Mouse (Mus musculus): ENCODE results near the gene Sobp. TPM values are rescaled to one million over a fixed set of nuclear protein-coding genes. Genes with fewer than 3 reads are reported as not detected.

Gene Sobp
- total RNA-seq, 2 experiments from 2014 or later = 29.2 to 34.5 TPM

DNA sequence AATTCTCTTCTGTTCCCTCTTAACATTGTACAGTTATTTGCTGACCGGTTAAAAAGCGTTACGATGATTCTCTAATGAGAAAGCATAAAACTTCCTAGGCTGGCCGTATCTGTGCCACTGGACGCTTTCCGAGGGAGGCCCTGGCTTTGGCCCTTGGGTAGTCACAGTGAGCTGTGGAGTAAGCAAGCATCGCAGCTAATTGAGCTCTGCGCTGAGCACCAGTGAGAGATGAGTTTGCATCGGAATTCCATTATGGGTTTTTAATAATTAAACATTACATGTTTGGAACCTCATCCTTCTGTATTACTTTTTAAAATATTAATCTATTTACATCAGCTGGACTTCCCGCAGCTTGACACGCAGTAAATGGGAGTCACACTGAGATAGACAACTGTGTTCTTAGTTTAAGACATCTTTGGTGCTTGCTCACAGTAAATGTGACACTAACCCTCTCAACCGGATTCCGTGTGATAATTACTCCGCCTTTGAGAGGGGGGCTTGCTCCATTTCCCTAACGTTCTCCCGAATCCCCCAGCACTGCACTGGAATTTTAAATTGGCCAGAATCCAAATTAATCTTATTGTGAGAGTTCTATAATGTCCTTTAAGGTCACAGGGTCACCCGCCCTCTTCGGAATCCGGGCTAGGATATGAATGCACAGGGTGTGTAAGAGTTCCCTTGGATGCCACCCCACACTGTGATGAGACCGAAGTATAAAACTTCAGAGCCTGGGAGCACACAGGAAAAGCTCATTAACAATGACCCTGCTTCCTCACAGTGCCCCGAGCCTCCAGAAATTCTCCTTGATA, 137.5 kb downstream of the Sobp start:
- peak; percentile 40 for DNase-seq
- intact Hi-C loops (cut with DNase I) = loop anchor here (5.0 kb wide), 1 partner anchor 135 kb away; the partner anchor contains the start of genes 9030612E09Rik and Sobp
- no peak for TF ChIP-seq CTCF (IDR thresholded peaks at IDR 0.05)
- no peak overlapping the region for H3K4me3 ChIP-seq
- H3K27ac ChIP-seq = peak overlapping the region; percentile 86

DNA sequence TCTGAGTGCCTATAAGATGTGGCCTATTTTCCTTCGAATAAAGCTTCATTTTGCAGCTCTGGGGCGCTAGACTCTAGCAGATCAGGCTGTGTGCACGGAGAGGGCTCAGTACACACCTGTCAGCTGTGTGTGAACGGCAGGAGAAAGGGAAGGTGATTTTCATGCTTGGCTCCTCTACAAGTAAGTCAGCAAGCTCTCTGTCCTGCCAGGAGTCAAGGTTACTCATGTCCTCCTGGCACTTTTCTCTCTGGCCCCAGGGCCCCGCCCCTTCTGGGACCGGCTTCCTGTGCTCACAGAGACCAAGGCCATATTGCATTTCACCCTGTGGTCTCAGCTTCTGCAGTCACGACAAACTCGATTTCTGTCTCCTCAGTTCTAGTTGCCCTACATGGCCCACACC, 138.8 kb downstream of the Sobp start:
- 0 out of 2 replicates have a peak, but pooled peaks have one; percentile 6 for TF ChIP-seq CTCF (IDR thresholded peaks at IDR 0.05)
- Histone ChIP-seq H3K4me3 (peak overlapping the region; percentile 32), H3K27ac (peak overlapping the region; percentile 86)
- peak; percentile 89 for DNase-seq
- intact Hi-C loops (cut with DNase I) = loop anchor here (2.0 to 5.0 kb wide), 2 partner anchors 47 to 137 kb away; partner anchors contain the start of genes 9030612E09Rik and Sobp

DNA sequence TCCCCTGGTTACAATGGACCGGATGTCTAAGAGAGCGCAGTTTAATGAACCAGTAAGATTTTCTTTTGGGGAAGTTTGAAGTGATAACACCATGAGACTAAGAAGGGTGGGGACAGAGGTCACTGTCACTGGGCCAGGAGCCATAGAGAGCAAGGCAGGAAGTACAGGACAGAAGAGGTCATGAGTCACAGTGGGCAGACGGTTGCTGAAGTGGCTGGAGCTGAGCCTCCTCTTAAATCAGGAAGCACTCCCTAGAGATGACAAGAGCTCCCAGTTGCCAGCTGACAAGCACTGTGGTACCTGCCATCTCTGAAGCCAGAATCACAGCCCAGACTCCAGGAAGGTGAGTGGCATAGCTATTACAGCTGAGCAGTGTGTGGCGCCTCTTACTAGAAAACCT, 139.5 kb downstream of the Sobp start:
- intact Hi-C loops (cut with DNase I) = loop anchor here (2.0 to 5.0 kb wide), 2 partner anchors 46 to 137 kb away; partner anchors contain the start of genes 9030612E09Rik and Sobp
- peak; percentile 62 for DNase-seq
- no peak for TF ChIP-seq CTCF (IDR thresholded peaks at IDR 0.05)
- Histone ChIP-seq H3K27ac (peak overlapping the region; percentile 86), H3K4me3 (no peak overlapping the region)

DNA sequence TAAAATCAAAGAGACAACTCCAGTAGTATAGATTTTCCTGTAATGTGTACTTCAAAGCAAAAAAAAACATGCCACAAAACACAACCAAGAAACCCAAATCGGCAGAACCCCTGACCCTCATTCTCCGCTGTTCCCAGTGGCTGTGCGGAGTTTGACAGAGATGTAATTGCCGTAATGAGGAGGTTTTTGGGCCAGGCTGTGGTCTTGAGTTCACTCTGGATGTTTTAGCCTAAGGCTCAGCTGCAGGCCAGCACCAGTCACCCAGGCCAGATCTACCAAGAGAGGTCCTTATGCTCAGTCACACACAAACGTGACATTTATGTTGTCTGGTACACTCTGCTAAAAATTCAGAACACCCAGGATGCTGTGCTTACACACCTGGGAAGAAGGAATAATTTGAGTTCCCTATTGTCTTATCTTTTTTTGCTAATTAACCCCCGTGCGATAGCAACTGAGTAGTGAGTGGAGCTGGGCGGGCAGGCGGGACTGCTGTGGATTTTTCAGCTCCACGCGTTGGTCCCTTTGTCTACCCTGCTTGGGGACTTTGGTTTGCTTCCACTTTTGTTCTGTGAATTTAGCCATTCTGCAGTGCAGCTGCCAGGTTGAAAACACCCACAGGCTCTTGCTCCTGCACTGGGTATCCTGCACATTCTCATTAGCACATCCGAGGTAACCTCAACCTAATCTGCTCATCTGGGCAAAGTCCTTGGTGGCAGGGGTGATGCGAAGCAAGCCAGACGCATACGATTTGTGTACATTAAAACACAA, 140.7 kb downstream of the Sobp start:
- H3K27ac ChIP-seq = no peak overlapping the region
- H3K4me3 ChIP-seq = no peak overlapping the region
- intact Hi-C loops (cut with DNase I) = loop anchor here (2.0 kb wide), 1 partner anchor 45 kb away; no protein-coding TSS in a partner anchor
- TF ChIP-seq CTCF (IDR thresholded peaks at IDR 0.05) = no peak
- DNase-seq = no peak

DNA sequence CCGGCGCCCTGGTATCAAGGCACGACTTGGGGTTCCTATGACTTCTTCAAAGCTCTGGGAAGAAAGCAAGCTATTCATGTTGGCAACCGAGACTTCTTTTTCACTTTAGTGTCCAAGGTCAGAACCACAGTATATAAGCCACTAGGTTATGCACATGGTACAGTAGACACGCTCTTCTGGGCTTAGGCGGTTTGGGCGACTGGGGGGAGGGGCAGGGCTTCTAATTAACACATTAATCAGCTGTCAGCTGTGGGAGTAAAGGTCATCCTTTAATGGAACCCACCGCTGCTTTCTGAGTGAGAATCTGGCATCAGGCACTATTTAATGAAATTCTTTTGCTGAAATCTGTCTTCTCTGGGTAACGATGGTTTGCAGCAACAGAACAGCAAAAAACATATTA, 147.3 kb downstream of the Sobp start:
- intact Hi-C loops (cut with DNase I) = no loop called here
- TF ChIP-seq CTCF (IDR thresholded peaks at IDR 0.05) = no peak
- no peak for DNase-seq
- Histone ChIP-seq H3K27ac (no peak overlapping the region), H3K4me3 (no peak overlapping the region)

DNA sequence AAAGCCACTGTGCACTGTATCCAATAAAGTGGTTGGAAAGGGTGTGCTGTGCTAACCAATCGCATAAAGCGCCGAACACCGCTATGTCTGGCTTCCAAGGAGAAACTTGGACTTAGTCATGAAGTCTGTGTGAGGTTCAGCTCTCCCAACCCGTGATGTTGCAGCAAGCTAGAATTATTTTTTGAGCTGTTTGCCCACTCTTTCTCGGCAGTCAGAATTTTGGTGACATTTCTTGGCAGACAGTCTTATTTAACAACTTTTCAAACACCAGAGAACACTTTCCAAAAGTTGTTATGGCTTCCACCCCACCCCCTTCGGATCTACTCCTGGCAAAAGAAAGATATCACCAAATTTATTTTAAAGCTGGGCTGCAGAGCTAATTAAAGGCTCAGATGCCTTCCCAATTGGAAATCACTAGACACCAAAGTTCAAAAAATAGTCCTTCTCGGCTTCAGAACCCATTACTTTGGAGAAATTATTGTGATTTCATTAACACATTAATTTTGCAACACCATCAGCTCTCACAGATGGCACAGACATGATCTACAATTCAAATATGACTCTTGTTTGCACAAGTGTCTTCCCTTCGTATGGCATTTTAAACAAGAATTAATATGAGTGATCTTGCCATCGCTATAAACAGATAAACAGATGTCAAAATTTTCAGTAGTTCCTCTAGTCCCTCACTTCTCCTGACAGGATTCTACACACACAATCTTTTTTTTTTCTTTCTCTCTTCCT, 150.7 kb downstream of the Sobp start:
- Histone ChIP-seq H3K4me3 (no peak overlapping the region), H3K27ac (0 out of 2 replicates have a peak overlapping the region, but pooled peaks have one; percentile 2)
- no peak for TF ChIP-seq CTCF (IDR thresholded peaks at IDR 0.05)
- no peak for DNase-seq
- intact Hi-C loops (cut with DNase I) = no loop called here

DNA sequence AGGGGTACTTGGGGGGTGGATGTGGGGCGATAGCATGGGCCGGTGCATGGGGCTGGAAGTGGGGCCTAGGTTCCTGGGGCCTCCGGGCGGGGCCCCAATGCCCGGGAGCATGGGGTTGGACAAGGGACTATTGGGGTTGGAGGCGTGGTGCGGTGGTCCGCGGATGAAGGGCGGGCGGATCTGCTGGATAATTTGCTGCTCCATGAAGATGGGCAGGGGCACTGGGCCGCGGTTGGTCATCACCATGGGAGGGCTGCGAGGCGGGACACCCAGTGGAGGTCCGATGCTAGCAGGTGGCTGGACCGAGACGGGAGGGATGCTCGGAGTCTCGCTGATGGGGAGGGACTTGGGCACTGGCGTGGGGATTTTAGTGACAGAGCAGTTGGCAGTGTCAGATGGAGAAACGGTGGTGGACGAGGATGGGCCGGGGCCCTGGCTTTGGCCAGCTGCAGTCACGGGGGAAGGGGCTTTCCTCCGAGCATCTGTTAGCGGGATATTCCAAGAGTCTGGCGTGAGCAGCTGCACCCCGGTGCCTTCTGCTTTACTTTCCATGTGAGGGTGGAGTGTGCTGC, 152.1 kb downstream of the Sobp start:
- intact Hi-C loops (cut with DNase I) = no loop called here
- peak overlapping the region; percentile 73 for H3K4me3 ChIP-seq
- no peak for DNase-seq
- H3K27ac ChIP-seq = no peak overlapping the region
- no peak for TF ChIP-seq CTCF (IDR thresholded peaks at IDR 0.05)

DNA sequence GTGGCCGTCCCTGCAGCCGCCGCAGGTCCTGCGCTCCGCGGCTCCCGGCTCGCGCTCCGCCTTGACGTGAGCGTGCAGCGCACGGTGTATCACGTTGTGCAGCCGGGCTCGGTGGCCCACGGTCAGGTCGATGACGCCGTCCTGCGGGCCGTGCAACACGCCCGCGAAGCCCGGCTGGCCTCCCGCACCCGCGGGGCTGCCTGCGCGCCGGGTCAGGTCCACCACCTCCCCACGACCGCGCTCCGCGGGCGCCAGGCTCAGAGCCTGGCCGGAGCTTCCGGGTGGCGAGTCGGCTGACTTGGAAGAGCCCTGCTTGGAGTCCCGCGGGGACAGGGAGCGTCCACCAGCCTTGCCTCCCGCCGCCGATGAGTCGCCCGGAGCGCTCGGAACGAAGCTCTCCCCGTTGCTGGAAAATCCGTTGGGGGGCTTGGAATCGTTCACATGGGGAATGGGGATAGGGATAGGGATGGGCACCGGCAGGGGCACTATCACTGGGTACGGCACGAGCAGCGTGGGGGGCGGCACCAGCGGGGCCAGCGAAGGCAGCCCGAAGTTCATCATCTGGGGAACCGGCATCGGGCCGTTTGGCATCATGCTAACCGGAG, 152.7 kb downstream of the Sobp start:
- Histone ChIP-seq H3K4me3 (peak overlapping the region; percentile 73), H3K27ac (0 out of 2 replicates have a peak overlapping the region, but pooled peaks have one; percentile 25)
- DNase-seq = peak; percentile 64
- intact Hi-C loops (cut with DNase I) = no loop called here
- no peak for TF ChIP-seq CTCF (IDR thresholded peaks at IDR 0.05)

DNA sequence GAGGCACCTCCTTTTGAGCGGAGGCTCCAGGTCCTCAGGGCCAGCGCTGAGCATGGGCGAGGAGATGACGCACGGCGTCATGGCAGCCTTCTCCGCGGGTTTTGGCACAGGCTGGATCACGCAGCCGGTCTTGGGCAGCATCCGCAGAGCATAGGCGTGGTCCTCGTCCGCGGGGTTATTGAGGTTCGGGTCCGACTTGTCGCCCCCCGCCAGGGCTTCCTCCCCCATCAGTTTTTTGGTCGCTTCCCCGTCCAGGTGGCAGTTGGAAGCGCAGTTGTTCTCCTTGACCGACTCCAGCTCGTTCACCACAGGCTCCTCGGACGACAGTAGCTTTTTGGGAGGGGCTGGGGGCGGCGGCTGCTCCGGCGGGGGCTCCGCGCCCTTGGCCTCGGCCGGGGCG, 153.3 kb downstream of the Sobp start:
- Histone ChIP-seq H3K4me3 (peak overlapping the region; percentile 73), H3K27ac (no peak overlapping the region)
- intact Hi-C loops (cut with DNase I) = no loop called here
- no peak for DNase-seq
- TF ChIP-seq CTCF (IDR thresholded peaks at IDR 0.05) = no peak

DNA sequence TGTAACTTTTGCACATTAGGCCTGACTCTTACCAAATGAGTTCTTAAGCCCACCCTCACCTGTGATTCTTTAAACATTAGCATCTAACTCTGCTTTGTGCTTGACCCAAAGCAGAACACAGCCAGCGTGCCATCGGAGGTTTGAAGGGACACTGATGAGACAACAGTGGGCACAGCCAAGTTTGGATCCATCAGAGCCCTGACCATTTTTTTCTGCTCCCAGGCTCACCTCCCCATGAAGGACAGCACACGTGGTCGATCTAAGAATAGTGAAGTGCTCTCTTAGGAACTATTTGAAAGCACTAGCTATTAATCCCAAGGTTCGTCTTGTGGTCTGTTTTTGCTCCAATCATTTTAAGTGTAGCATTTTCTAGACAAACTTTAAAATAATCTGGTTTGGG, 159.5 kb downstream of the Sobp start:
- H3K4me3 ChIP-seq = no peak overlapping the region
- no peak for DNase-seq
- H3K27ac ChIP-seq = peak overlapping the region; percentile 55
- intact Hi-C loops (cut with DNase I) = no loop called here
- no peak for TF ChIP-seq CTCF (IDR thresholded peaks at IDR 0.05)

DNA sequence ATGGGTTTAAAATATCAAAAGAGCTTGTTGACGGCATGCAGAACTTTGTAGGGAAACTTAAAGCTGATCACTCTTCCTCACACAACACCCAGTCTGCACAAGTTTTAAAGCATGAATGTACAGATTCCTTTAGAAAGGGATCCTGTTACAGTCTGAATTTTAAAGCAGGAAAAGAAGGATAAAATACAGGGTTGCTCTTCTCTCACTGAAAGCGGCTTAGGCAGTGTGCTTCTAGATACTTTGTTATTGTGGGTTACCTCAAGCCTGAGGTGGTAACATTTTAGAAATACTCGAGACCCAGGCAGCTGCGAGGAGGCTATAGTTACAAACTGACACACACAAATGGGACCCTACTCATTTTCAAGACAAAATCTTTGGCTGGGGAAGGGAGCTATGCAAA, 160.0 kb downstream of the Sobp start:
- no peak for TF ChIP-seq CTCF (IDR thresholded peaks at IDR 0.05)
- no peak for DNase-seq
- intact Hi-C loops (cut with DNase I) = no loop called here
- Histone ChIP-seq H3K27ac (peak overlapping the region; percentile 55; the same call in 1 of the 2 replicates), H3K4me3 (no peak overlapping the region)

Measured in gastrocnemius, adult 2 months (tissue).